Mouse (Mus musculus) liver, adult 2 months (tissue): Measurements from ENCODE around the gene Dlst.

Experiments
- CTCF ChIP-seq: fragments of 200-500 bp; IDR thresholded peaks from 2 replicates; pipeline ENCODE4 v1.5.1; 2011; ENCODE audit warnings: low read depth, low read length, control low read depth
- POLR2A ChIP-seq: fragments of 200-500 bp; IDR thresholded peaks from 2 replicates; pipeline ENCODE4 v1.6.1; 2011; ENCODE audit warnings: low read length, control low read depth; ENCODE audit not compliant: insufficient read depth; ENCODE audit errors: extremely low read depth

DNA sequence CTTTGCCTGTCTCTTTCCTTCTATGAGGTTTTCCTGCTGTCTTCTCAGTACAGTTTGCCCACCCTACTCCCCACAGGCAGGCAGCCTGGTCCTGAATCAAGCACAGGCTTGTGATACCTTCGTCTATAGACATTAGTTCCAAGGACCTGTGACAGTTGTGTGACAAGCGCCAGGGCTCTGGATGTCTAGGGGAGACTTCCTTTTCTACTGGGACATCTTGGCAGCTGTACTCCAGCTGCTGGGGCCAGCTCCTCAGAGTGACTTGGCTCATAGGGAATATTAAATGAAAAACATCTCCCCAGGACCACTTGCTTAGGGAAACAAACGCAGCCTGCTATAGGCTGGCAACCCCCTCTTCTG lies 60.3 kb downstream of the Dlst start:
- no peak for TF ChIP-seq POLR2A
- TF ChIP-seq CTCF: no peak
